Mouse (Mus musculus) heart, embryonic 14.5 days (tissue): ENCODE results near the gene Olfr145. TPM values are rescaled to one million over a fixed set of nuclear protein-coding genes. Genes with fewer than 3 reads are reported as not detected.

Source experiments
- ATAC-seq: fragments of 200-750 bp; cut with Nextera tagmentation; 2 replicates; pipeline ENCODE4 v1.8.0; 2017; ENCODE audit warnings: low read depth, moderate TSS enrichment; ENCODE audit not compliant: insufficient number of reproducible peaks, insufficient read depth, low FRiP score
- H3K27ac ChIP-seq, 2 experiments: fragments of 200-500 bp in 1 of 2; fragments of 300-500 bp in 1 of 2; sonication (generic) in 1 of 2; replicated peaks in 1 of 2; 2 replicates each; pipeline ENCODE4 v1.5.1; 2012 to 2014; ENCODE audit warnings: low read depth in 2 of 2, low read length in 2 of 2, control low read depth in 1 of 2, mild to moderate bottlenecking in 1 of 2, mixed read lengths in 1 of 2; ENCODE audit not compliant: control insufficient read depth in 1 of 2, insufficient read depth in 1 of 2
- H3K27me3 ChIP-seq: fragments of 300-500 bp; sonication (generic); 2 replicates; pipeline ENCODE4 v1.6.1; 2014; ENCODE audit warnings: mild to moderate bottlenecking, low read length, control low read depth; ENCODE audit not compliant: control insufficient read depth, insufficient read depth
- H3K36me3 ChIP-seq: fragments of 300-500 bp; sonication (generic); 2 replicates; pipeline ENCODE4 v1.6.1; 2014; ENCODE audit warnings: mild to moderate bottlenecking, control low read depth, low read length, mixed read lengths; ENCODE audit not compliant: control insufficient read depth, insufficient read depth
- H3K4me1 ChIP-seq, 2 experiments: fragments of 200-500 bp in 1 of 2; fragments of 300-500 bp in 1 of 2; sonication (generic) in 1 of 2; 2 replicates each; pipeline ENCODE4 v1.6.1; 2012 to 2014; ENCODE audit warnings: low read length in 2 of 2, control low read depth in 1 of 2, mixed read lengths in 1 of 2; ENCODE audit not compliant: control insufficient read depth in 2 of 2, insufficient read depth in 2 of 2
- H3K4me2 ChIP-seq: fragments of 300-500 bp; sonication (generic); 2 replicates; pipeline ENCODE4 v1.6.1; 2014; ENCODE audit warnings: mild to moderate bottlenecking, low read length
- H3K4me3 ChIP-seq, 2 experiments: fragments of 200-500 bp in 1 of 2; fragments of 300-500 bp in 1 of 2; sonication (generic) in 1 of 2; 2 replicates each; pipeline ENCODE4 v1.5.1; 2012 to 2014; ENCODE audit warnings: low read length in 2 of 2, mild to moderate bottlenecking in 2 of 2, control low read depth in 1 of 2, low read depth in 1 of 2, moderate library complexity in 1 of 2; ENCODE audit not compliant: control insufficient read depth in 1 of 2, insufficient read depth in 1 of 2
- H3K9ac ChIP-seq: fragments of 300-500 bp; sonication (generic); 2 replicates; pipeline ENCODE4 v1.6.1; 2014; ENCODE audit warnings: mild to moderate bottlenecking, low read length
- H3K9me3 ChIP-seq: fragments of 300-500 bp; sonication (generic); 2 replicates; pipeline ENCODE4 v1.6.1; 2016; ENCODE audit warnings: low read length, control low read depth; ENCODE audit not compliant: control insufficient read depth
- WGBS: fragments of 180-500 bp; shearing (Covaris S2); extraction: QIAGEN DNeasy Blood & Tissue Kit; methylation state at CpG from one replicate; pipeline ENCODE4 v1.1.7; 2014; 5-methylcytosine and 5-hydroxymethylcytosine counted together
- polyA plus RNA-seq: library from polyadenylated mRNA; unstranded; fragments of >200 nt; fragmentation: Nextera tagmentation; extraction: Ambion mirVana; gene quantifications from 2 replicates; pipeline ENCODE4 v1.2.1, GENCODE M21; 2014

Gene Olfr145
- polyA plus RNA-seq, 1 experiment from 2014 or later: not detected

DNA sequence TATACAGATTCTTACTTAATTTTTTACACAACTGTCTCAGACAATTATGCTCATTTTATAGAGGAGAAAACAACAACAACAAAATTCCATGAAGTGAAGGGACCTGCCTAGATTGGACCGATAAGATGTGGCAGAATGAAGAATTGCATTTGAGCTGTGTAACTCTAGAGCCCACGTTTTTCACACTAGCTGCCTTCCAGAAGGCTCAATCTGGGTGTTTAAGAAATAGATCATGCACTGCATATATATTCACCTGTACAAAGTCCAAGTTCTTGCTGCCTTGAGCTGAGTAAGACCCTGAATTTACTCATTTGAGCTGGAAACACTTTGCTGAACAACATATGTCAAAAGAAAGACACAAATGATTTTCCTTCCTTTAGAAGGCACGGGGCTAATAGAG, 9.0 kb downstream of the Olfr145 start:
- Histone ChIP-seq H3K36me3 (no peaks in the 10 kb centered on the region), H3K4me1 (no peaks in the 10 kb centered on the region), H3K9me3 (no peaks in the 10 kb centered on the region), H3K9ac (no peak overlapping the region), H3K4me3 (no peak overlapping the region), H3K27me3 (no peaks in the 10 kb centered on the region), H3K4me2 (no peak overlapping the region), H3K27ac (no peak overlapping the region)
- no peak for ATAC-seq
- 63% methylated on average over 3 of the region's 3 CpGs for WGBS

DNA sequence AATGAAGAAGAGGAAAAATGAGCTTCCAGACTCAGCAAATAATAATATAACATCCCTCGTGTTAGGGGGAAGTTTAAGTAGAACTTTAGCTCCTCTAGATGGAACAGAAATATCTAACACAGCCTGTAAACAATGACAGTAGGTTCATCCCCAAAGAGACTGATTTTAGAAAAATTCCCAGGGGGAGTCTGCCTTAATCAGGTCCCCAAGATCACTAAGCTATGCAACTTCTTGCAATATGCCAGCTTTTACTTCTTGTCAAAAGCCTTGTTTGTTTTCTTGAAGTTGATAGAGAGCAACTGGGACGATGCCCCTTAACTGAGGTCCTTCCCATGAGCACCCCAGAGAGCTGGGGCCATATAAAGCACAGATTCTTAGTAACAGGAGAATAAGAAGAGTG, 21.0 kb downstream of the Olfr145 start, which contains the start of gene Olfr878:
Gene Olfr878, plus strand, starts transcription at position 301 of the 400 bp plus-strand sequence.
- H3K36me3 ChIP-seq: no peaks in the 10 kb centered on the region
- H3K9ac ChIP-seq: no peak within 1 kb of the TSS
- H3K4me1 ChIP-seq: no peaks in the 10 kb centered on the region
- no peak within 1 kb of the TSS for H3K4me2 ChIP-seq
- no peaks in the 10 kb centered on the region for H3K27me3 ChIP-seq
- no peak within 1 kb of the TSS for H3K27ac ChIP-seq
- no peaks in the 10 kb centered on the region for H3K9me3 ChIP-seq
- 72% methylated on average over 2 of the region's 2 CpGs for WGBS
- no peak within 1 kb of the TSS for H3K4me3 ChIP-seq
- no peak for ATAC-seq

DNA sequence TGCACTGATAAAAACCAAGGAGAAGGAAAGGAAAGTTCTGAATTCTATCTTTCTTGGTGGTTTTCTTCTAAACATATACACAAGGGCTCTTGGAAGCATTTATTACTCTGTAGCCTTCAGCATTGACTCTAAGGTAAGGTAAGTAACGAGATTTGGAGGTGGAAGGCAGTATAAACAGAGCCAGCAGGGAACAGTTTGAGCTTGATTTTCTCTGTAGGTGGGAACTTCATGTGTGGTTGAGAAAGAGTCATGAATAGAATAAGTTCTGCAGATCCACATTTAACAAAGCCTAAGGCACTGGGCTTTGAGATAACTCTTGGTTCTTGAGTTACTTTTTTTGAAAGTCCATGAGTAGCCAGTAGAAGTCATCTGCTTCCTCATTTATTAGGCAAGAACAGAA, 21.5 kb downstream of the Olfr145 start:
- H3K4me3 ChIP-seq: no peak overlapping the region
- H3K27ac ChIP-seq: no peak overlapping the region
- no peak overlapping the region for H3K9ac ChIP-seq
- no peak for ATAC-seq
- no peaks in the 10 kb centered on the region for H3K36me3 ChIP-seq
- 59% methylated on average over 1 of the region's 1 CpGs for WGBS
- H3K9me3 ChIP-seq: no peaks in the 10 kb centered on the region
- H3K27me3 ChIP-seq: no peaks in the 10 kb centered on the region
- H3K4me2 ChIP-seq: no peak overlapping the region
- no peaks in the 10 kb centered on the region for H3K4me1 ChIP-seq

DNA sequence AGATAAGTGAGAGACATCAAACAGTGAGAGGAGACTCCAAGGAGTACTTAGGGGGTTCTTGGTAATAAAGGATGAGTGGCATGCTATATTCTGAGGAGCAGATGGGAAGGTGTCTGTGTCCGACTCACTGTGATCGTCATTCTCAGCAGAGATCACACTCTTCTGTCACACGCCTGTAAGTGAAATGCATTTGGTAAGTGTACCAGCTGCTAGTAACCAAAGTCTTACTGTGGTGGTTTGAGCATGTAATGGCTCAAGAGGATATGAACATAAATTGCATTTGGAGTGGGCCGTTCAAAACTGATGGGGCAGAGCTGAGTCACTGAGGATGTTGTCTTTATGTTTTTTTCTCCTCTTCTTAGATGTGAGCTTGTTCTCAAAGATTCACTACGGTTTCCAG, 27.7 kb downstream of the Olfr145 start:
- Histone ChIP-seq H3K9me3 (no peaks in the 10 kb centered on the region), H3K4me3 (no peak overlapping the region), H3K4me1 (no peaks in the 10 kb centered on the region), H3K9ac (no peak overlapping the region), H3K4me2 (no peak overlapping the region), H3K36me3 (no peaks in the 10 kb centered on the region), H3K27ac (no peak overlapping the region), H3K27me3 (no peaks in the 10 kb centered on the region)
- ATAC-seq: no peak
- WGBS: 76% methylated on average over 5 of the region's 5 CpGs

DNA sequence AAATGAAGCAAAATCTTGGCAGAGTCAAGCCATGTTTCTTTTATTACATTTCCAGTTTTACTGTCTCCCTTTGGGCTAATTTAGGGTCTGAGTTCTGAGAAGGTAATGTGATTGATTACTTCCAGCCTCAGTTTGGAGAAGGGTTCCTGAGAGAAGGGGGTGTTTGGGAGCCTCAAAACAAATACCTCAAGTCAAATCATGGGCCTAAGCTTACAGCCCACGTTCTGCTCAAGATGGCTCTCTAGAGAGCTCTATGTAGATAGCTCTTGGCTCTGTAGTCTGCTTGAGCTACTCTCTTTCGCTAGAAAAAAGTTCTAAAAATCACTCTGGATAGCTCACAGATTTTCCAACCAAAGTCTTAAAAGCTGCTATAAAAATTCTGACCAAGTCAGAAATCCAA, 28.9 kb downstream of the Olfr145 start:
- no peak overlapping the region for H3K9ac ChIP-seq
- 74% methylated on average over 2 of the region's 2 CpGs for WGBS
- no peak overlapping the region for H3K4me2 ChIP-seq

DNA sequence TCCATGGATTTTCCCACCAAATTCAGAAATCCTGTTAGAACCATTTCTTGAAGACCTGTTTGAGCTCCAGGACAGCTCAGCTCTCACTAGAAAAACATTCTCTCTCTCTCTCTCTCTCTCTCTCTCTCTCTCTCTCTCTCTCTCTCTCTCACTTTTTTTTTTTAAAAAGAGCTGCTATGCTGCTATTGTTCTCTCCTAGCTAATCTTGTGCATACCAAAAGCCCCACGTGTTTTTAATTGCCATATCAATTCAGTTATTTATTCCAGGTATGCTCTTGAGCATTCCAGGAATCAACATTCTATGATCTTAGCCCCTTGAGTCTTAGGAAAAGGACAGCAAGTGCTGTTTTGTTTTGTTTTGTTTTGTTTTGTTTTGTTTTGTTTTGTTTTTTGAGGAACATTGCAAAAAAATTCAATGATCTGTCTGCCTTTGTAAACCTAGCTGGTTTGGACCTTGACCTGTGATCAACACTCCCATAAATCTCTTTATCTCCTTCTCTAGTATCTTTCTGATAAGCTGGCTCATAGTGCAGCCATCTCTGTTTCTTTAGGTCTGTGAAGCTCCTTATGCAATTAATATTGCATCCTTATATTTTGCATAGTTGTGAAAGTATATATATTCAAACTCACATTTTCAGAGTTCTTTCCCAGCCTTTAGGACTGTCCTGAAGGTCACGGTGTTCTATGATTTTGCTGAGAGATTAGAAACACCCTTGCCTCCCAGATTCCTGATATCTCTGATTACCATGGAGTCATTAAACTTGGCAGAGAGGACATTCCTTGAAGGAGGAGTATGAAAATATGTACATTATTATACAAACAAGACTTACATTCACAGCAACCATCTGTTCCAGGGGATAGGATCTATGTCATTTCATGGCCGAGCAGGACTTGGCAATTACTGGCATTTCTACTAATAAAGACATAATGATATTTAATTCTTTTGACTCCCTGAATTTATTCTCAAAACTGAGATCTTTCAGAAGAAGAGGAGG, 29.8 kb downstream of the Olfr145 start:
- no peaks in the 10 kb centered on the region for H3K27me3 ChIP-seq
- no peak overlapping the region for H3K4me2 ChIP-seq
- no peak overlapping the region for H3K9ac ChIP-seq
- no peak for ATAC-seq
- H3K27ac ChIP-seq: no peak overlapping the region
- H3K36me3 ChIP-seq: no peaks in the 10 kb centered on the region
- H3K4me1 ChIP-seq: no peaks in the 10 kb centered on the region
- H3K9me3 ChIP-seq: no peaks in the 10 kb centered on the region
- WGBS: 53% methylated on average over 3 of the region's 3 CpGs
- H3K4me3 ChIP-seq: no peak overlapping the region

More for the DNA sequence above, 28.9 kb downstream of the Olfr145 start:
- H3K27me3 ChIP-seq: no peaks in the 10 kb centered on the region
- no peak overlapping the region for H3K4me3 ChIP-seq
- ATAC-seq: no peak
- H3K9me3 ChIP-seq: no peaks in the 10 kb centered on the region
- H3K36me3 ChIP-seq: no peaks in the 10 kb centered on the region
- H3K4me1 ChIP-seq: no peaks in the 10 kb centered on the region
- no peak overlapping the region for H3K27ac ChIP-seq

DNA sequence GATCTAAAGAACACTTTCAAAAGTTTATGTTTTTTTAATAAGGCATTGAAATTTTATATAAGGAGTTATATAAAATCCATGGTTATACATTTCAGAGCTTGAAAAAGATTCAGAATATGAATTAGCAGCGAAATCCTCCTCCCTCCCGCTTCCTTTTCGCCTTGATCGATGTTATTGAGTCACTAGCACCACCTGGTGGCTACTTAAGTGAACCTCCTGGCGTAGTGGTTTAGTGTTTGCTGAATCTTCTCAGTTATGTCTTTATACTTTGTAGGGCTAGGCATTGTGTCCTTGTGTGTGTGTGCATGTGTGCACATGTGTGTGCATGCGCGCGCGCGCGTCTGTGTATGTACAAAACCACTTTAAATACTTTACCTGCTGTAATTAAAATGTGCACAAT, 36.0 kb downstream of the Olfr145 start:
- Histone ChIP-seq H3K4me1 (no peaks in the 10 kb centered on the region), H3K36me3 (no peaks in the 10 kb centered on the region), H3K9me3 (no peaks in the 10 kb centered on the region), H3K27me3 (no peaks in the 10 kb centered on the region), H3K4me3 (no peak overlapping the region), H3K27ac (no peak overlapping the region), H3K9ac (no peak overlapping the region), H3K4me2 (no peak overlapping the region)
- 5% methylated on average over 11 of the region's 11 CpGs for WGBS
- no peak for ATAC-seq
